ENCODE assay signal across 8 mouse cellular contexts in genomic region chr6:129180403-129181169, GRCm38 (mm10). TPM values are rescaled to one million over a fixed set of nuclear protein-coding genes. Genes with fewer than 3 reads are reported as not detected.
DNase-seq lines count a peak whose midpoint lies in the region; ATAC-seq lines count a peak whose summit lies in the region.

Gene Clec2d, plus strand, starts transcription at chr6:129180615.

- ATAC-seq in activated CD4-positive, CD25-positive, alpha-beta regulatory T cell, adult 4 months = peak; percentile 88
- peak; percentile 80 for ATAC-seq in hindbrain, embryonic 14.5 days (ENCODE audit: low FRiP score)

- peak within 1 kb of the TSS; percentile 79 for H3K27ac ChIP-seq in hindbrain, embryonic 14.5 days
- H3K27ac ChIP-seq in macrophage = peak within 1 kb of the TSS; percentile 99

- peak within 1 kb of the TSS; percentile 52 for H3K4me2 ChIP-seq in hindbrain, embryonic 14.5 days (replicated peaks)

- peak within 1 kb of the TSS; percentile 54 for H3K9ac ChIP-seq in hindbrain, embryonic 14.5 days

- DNase-seq in cerebellum, postnatal 36 days = peak; percentile 9 to 12
- DNase-seq in frontal cortex, postnatal 36 days (ENCODE audit: low spot score in 2 of 2) = peak; percentile 9 to 25
- DNase-seq in hindbrain, embryonic 14.5 days (ENCODE audit: low spot score) = peak; percentile 85
- peak; percentile 4 to 15 for DNase-seq in layer of hippocampus, postnatal 36 days
- peak; percentile 48 for DNase-seq in retina, postnatal 7 days (ENCODE audit: low read depth, low spot score)
- DNase-seq in urinary bladder, adult 2 months (ENCODE audit: low spot score) = peak; percentile 38

- no peaks in the 10 kb centered on the region for H3K27me3 ChIP-seq in hindbrain, embryonic 14.5 days (ENCODE audit: control insufficient read depth, insufficient read depth, low read length)

- WGBS in hindbrain, embryonic 14.5 days = 3% methylated on average over 15 of the region's 15 CpGs
- 1% methylated on average over 14 of the region's 15 CpGs for WGBS in macrophage (ENCODE audit: missing documents)

- peaks cover 50% of the 10 kb centered on the region for H3K79me2 ChIP-seq in macrophage (ENCODE audit: inconsistent target)

- H3K4me3 ChIP-seq in hindbrain, embryonic 14.5 days (replicated peaks; ENCODE audit: low read length) = peak within 1 kb of the TSS; percentile 31
- H3K4me3 ChIP-seq in macrophage (ENCODE audit: inconsistent target) = peak within 1 kb of the TSS; percentile 71

- no peaks in the 10 kb centered on the region for H3K4me1 ChIP-seq in hindbrain, embryonic 14.5 days (replicated peaks; ENCODE audit: control insufficient read depth, insufficient read depth, low read length)

- no peaks in the 10 kb centered on the region for H3K36me3 ChIP-seq in hindbrain, embryonic 14.5 days (replicated peaks; ENCODE audit: control insufficient read depth, insufficient read depth)
- H3K36me3 ChIP-seq in macrophage (ENCODE audit: inconsistent target) = peaks cover 8% of the 10 kb centered on the region; the same call in 1 of the 2 replicates

- H3K9me3 ChIP-seq in hindbrain, embryonic 14.5 days (ENCODE audit: control insufficient read depth, low read length) = no peaks in the 10 kb centered on the region

RNA-seq across cellular contexts. Expression of gene Clec2d, which starts in this region (rescaled TPM):
- 10 to 100 TPM; 22.9 to 25.2 TPM for polyA plus RNA-seq in activated CD4-positive, CD25-positive, alpha-beta regulatory T cell, adult 4 months (2017; shearing (Covaris generic))
- 0.17 and 0.37 TPM in 2 replicates for polyA plus RNA-seq in hindbrain, embryonic 14.5 days (2014; fragmentation: Nextera tagmentation; extraction: Ambion mirVana)
- total RNA-seq in layer of hippocampus, postnatal 36 days (2021) = 1 to 10 TPM; 5.7 to 9.8 TPM
- 1,000 to 10,000 TPM in 14 of 26 experiments, 100 to 1,000 TPM in 12; 684 to 1,927 (median 1,016) TPM for total RNA-seq in macrophage (2018; cell fraction: chromatin; rRNA removed)
- 100 to 1,000 TPM; 130 to 310 (median 205) TPM for total RNA-seq in macrophage (2018; cell fraction: cytosol; rRNA removed)
- 1,000 to 10,000 TPM in 24 of 26 experiments, 100 to 1,000 TPM in 2; 867 to 2,363 (median 1,262) TPM for total RNA-seq in macrophage (2018; cell fraction: nucleus; rRNA removed)
- polyA plus RNA-seq in macrophage (2018) = 120 to 201 TPM (median 122 TPM) in 3 replicates
- polyA plus RNA-seq in urinary bladder, adult 2 months (2012; rRNA removed) = 85.0 and 92.0 TPM in 2 replicates

Comparison
In these comparisons a context has a peak if more than half of its experiments do, and no peak if none do; other contexts are left out.
1. Peak in every context shown above with its lines: DNase-seq, ATAC-seq, H3K4me3 ChIP-seq and H3K27ac ChIP-seq.
2. RNA of gene Clec2d (polyA plus RNA-seq): 120 to 201 TPM in macrophage, 85.0 to 92.0 TPM in urinary bladder, adult 2 months and 22.9 to 25.2 TPM in activated CD4-positive, CD25-positive, alpha-beta regulatory T cell, adult 4 months; 0.17 to 0.37 TPM in hindbrain, embryonic 14.5 days; every median in the first group is over 10 times any median in the second.
3. Peak in DNase-seq, ATAC-seq, H3K4me3 ChIP-seq, H3K27ac ChIP-seq, H3K9ac ChIP-seq and H3K4me2 ChIP-seq in hindbrain, embryonic 14.5 days; RNA of the gene not detected or under 1 TPM.
4. DNase-seq: peak in every context shown above with its lines; median percentile 85 in hindbrain, embryonic 14.5 days; 48 in retina, postnatal 7 days; 38 in urinary bladder, adult 2 months; 17 in frontal cortex, postnatal 36 days; 10 in cerebellum, postnatal 36 days; 10 in layer of hippocampus, postnatal 36 days.